Mouse (Mus musculus) midbrain, embryonic 15.5 days (tissue): ENCODE measurements around the gene Ankrd35. TPM values are rescaled to one million over a fixed set of nuclear protein-coding genes. Genes with fewer than 3 reads are reported as not detected.

ENCODE experiments used
- ATAC-seq: fragments of 200-750 bp; cut with Nextera tagmentation; replicated peaks from 2 replicates; pipeline ENCODE4 v1.8.0; 2017; ENCODE audit warnings: moderate TSS enrichment
- H3K27ac ChIP-seq: fragments of 300-500 bp; sonication (generic); 2 replicates; pipeline ENCODE4 v1.5.1; 2015; ENCODE audit warnings: mild to moderate bottlenecking, inconsistent platforms
- H3K27me3 ChIP-seq: fragments of 300-500 bp; sonication (generic); replicated peaks from 2 replicates; pipeline ENCODE4 v1.6.1; 2015; ENCODE audit warnings: inconsistent platforms
- H3K36me3 ChIP-seq: fragments of 300-500 bp; sonication (generic); replicated peaks from 2 replicates; pipeline ENCODE4 v1.6.1; 2015; ENCODE audit warnings: inconsistent platforms
- H3K4me1 ChIP-seq: fragments of 300-500 bp; sonication (generic); 2 replicates; pipeline ENCODE4 v1.6.1; 2015; ENCODE audit warnings: inconsistent platforms
- H3K4me2 ChIP-seq: fragments of 300-500 bp; sonication (generic); 2 replicates; pipeline ENCODE4 v1.6.1; 2015; ENCODE audit warnings: inconsistent platforms, mild to moderate bottlenecking, moderate library complexity
- H3K4me3 ChIP-seq: fragments of 300-500 bp; sonication (generic); 2 replicates; pipeline ENCODE4 v1.5.1; 2015; ENCODE audit warnings: mild to moderate bottlenecking, inconsistent platforms
- H3K9ac ChIP-seq: fragments of 300-500 bp; sonication (generic); 2 replicates; pipeline ENCODE4 v1.6.1; 2015; ENCODE audit warnings: mild to moderate bottlenecking, inconsistent platforms
- H3K9me3 ChIP-seq: fragments of 300-500 bp; sonication (generic); 2 replicates; pipeline ENCODE4 v1.6.1; 2016; ENCODE audit warnings: inconsistent platforms
- WGBS: fragments of 180-500 bp; shearing (Covaris S2); methylation state at CpG from one replicate; pipeline ENCODE4 v1.1.7; 2015; ENCODE audit warnings: mixed read lengths; 5-methylcytosine and 5-hydroxymethylcytosine counted together
- polyA plus RNA-seq: library from polyadenylated mRNA; unstranded; fragments of >200 nt; fragmentation: Nextera tagmentation; extraction: Ambion mirVana; gene quantifications from 2 replicates; pipeline ENCODE4 v1.2.1, GENCODE M21; 2015

The Ankrd35 gene
- polyA plus RNA-seq, result 2.1 TPM in 2 replicates

DNA sequence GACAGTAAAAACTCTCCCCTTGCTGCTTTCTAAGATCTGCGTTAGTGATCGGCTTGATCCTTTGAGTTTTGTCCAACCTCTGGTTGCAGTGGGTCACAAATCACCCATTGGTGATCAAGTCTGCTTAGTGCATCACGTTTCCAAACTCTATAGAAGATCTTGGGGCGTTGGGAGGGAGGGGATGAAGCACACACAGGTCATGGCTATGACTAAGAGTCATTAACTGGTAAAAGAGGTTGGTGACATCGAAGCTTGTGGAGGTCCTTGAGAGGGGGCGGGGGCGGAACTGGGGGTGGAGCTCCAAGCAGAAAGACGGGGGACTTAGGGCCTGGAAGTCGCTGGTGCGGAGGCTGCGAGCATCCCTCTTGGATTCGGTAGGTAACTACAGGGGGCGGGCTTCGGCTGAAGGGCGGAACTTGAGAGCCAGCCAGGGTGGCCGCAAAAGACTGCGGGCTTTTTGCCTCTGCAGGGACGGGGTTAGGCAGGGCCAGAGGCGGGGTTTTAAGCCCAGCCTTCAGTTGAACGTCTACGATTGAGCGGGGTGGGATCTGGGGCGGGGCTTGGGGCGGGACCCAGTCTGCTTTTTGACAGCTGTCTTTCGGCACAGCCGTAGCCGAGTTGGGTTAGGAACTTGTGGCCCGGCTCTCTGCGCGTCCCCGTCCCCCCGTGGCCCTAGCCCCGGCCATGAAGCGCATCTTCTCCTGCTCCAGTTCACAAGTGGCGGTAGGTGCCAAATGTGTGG lies at the start of gene Ankrd35:
TSS of gene Ankrd35 (plus strand) at position 405 of the 742 bp plus-strand sequence.
- ATAC-seq, result peak; percentile 94
- H3K36me3 ChIP-seq, result no peaks in the 10 kb centered on the region
- peaks cover 5% of the 10 kb centered on the region; the same call in 1 of the 2 replicates for H3K4me1 ChIP-seq
- peak within 1 kb of the TSS; percentile 47 for H3K4me3 ChIP-seq
- peaks cover 2% of the 10 kb centered on the region; the same call in 1 of the 2 replicates for H3K27me3 ChIP-seq
- 5% methylated on average over 35 of the region's 35 CpGs for WGBS
- no peak within 1 kb of the TSS for H3K27ac ChIP-seq
- H3K9me3 ChIP-seq, result no peaks in the 10 kb centered on the region
- H3K4me2 ChIP-seq, result peak within 1 kb of the TSS; percentile 58
- H3K9ac ChIP-seq, result peak within 1 kb of the TSS; percentile 34

DNA sequence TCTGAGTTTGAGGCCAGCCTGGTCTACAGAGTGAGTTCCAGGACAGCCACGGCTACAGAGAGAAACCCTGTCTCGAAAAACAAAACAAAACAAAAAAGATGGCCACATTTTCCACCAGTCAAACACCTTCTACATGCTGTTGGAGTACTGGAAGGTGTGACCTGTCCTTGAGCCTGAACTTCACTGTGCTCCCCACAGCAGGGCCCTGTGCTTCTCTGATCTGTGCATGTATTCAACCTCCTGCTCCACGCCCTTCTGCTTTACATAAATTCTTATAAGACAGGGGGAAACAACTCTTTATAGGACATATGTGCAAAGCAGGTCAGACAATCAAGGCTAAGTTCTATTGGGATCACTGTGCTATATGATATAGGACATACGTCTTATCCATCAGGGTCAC lies 46.7 kb upstream of the Ankrd35 start:
- H3K4me3 ChIP-seq, result no peak overlapping the region
- ATAC-seq, result no peak
- H3K4me2 ChIP-seq, result no peak overlapping the region
- no peak overlapping the region for H3K27ac ChIP-seq
- H3K9me3 ChIP-seq, result no peaks in the 10 kb centered on the region
- H3K9ac ChIP-seq, result no peak overlapping the region
- 95% methylated on average over 4 of the region's 4 CpGs for WGBS
- peaks cover 30% of the 10 kb centered on the region for H3K36me3 ChIP-seq
- H3K27me3 ChIP-seq, result no peaks in the 10 kb centered on the region
- no peaks in the 10 kb centered on the region for H3K4me1 ChIP-seq

- Histone ChIP-seq H3K27ac (peak within 1 kb of the TSS; percentile 79), H3K9me3 (no peaks in the 10 kb centered on the region), H3K27me3 (no peaks in the 10 kb centered on the region), H3K4me2 (peak within 1 kb of the TSS; percentile 70), H3K9ac (peak within 1 kb of the TSS; percentile 64), H3K36me3 (peaks cover 7% of the 10 kb centered on the region; the same call in 1 of the 2 replicates), H3K4me3 (peak within 1 kb of the TSS; percentile 73), H3K4me1 (peaks cover 20% of the 10 kb centered on the region)
- WGBS, result under 1% methylated on average over 48 of the region's 48 CpGs
- ATAC-seq, result peak; percentile 96
Observed at GRCm38 (mm10) chr3:96629729-96630600, 40.0 kb upstream of the Ankrd35 start, which contains the start of gene Rbm8a. Rbm8a (plus strand) TSS chr3:96629933.

GRCm38 (mm10) chr3:96632058-96632457 lies 37.9 kb upstream of the Ankrd35 start:
- no peak overlapping the region for H3K9ac ChIP-seq
- H3K27ac ChIP-seq, result no peak overlapping the region
- no peaks in the 10 kb centered on the region for H3K27me3 ChIP-seq
- peaks cover 5% of the 10 kb centered on the region; the same call in 1 of the 2 replicates for H3K36me3 ChIP-seq
- no peak overlapping the region for H3K4me3 ChIP-seq
- no peak for ATAC-seq
- no peaks in the 10 kb centered on the region for H3K9me3 ChIP-seq
- no peak overlapping the region for H3K4me2 ChIP-seq
- peaks cover 34% of the 10 kb centered on the region for H3K4me1 ChIP-seq

- H3K4me1 ChIP-seq, result peaks cover 37% of the 10 kb centered on the region
- no peak overlapping the region for H3K27ac ChIP-seq
- no peaks in the 10 kb centered on the region for H3K27me3 ChIP-seq
- H3K9me3 ChIP-seq, result no peaks in the 10 kb centered on the region
- peaks cover 13% of the 10 kb centered on the region for H3K36me3 ChIP-seq
- WGBS, result 83% methylated on average over 1 of the region's 1 CpGs
- no peak overlapping the region for H3K4me3 ChIP-seq
- no peak overlapping the region for H3K9ac ChIP-seq
- no peak overlapping the region for H3K4me2 ChIP-seq
- no peak for ATAC-seq
Observed at GRCm38 (mm10) chr3:96634015-96634414, 35.9 kb upstream of the Ankrd35 start.

GRCm38 (mm10) chr3:96634928-96635879 lies 34.7 kb upstream of the Ankrd35 start, which contains the start of the genes Pex11b and Gm42957:
Pex11b (plus strand) TSS chr3:96635376.
Gm42957 (plus strand) TSS chr3:96635474.
- 1% methylated on average over 60 of the region's 60 CpGs for WGBS
- Histone ChIP-seq H3K27ac (peak within 1 kb of the TSS; percentile 85), H3K36me3 (peaks cover 22% of the 10 kb centered on the region), H3K9me3 (no peaks in the 10 kb centered on the region), H3K4me2 (peak within 1 kb of the TSS; percentile 91), H3K27me3 (no peaks in the 10 kb centered on the region), H3K9ac (peak within 1 kb of the TSS; percentile 91), H3K4me3 (peak within 1 kb of the TSS; percentile 91), H3K4me1 (peaks cover 33% of the 10 kb centered on the region)
- ATAC-seq, result peak; percentile 88

DNA sequence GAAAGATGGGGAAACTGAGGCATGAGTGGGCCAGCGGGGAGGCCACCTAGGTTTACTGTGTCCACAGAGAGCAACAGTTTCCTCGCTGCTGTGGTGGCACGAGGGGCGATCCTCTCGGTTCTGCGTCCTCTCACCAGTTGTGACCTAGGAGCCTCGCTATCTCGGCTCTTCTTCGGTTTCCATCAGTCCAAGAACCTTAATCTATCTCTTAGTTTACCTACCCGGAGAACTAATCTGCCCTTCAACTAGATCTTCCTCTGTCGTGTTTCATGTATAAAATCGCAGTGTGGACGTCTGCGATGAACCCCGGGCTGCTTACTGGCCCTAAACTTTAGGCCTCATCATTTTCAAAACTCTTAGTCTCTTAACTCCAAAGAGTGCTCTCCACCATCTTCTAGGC lies 34.0 kb upstream of the Ankrd35 start:
- Histone ChIP-seq H3K9me3 (no peaks in the 10 kb centered on the region), H3K27ac (peak overlapping the region; percentile 85), H3K36me3 (peaks cover 23% of the 10 kb centered on the region), H3K27me3 (no peaks in the 10 kb centered on the region), H3K4me2 (peak overlapping the region; percentile 91), H3K9ac (peak overlapping the region; percentile 91), H3K4me3 (peak overlapping the region; percentile 91), H3K4me1 (peaks cover 29% of the 10 kb centered on the region)
- 10% methylated on average over 15 of the region's 15 CpGs for WGBS
- ATAC-seq, result no peak; the same call in 1 of the 2 replicates

DNA sequence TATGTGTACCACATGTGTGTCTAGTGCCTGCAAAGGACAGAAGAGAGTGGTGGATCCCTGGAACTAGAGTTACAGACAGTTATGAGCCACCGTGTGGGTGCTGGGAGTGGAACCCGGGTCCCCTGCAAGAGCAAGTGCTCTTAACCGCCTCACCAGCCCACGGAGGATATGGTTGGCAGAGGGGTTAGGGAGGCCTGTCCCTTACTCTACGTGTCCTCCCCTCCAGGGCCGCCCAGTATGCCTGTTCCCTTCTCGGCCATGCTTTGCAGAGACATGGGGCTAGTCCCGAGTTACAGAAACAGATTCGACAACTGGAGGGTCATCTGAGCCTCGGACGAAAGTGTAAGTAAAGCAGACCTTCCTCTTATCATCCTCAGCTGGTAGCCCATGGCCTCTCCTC lies 33.5 kb upstream of the Ankrd35 start:
- peak overlapping the region; percentile 91 for H3K4me3 ChIP-seq
- 70% methylated on average over 11 of the region's 11 CpGs for WGBS
- peaks cover 23% of the 10 kb centered on the region for H3K4me1 ChIP-seq
- H3K4me2 ChIP-seq, result peak overlapping the region; percentile 91
- H3K27me3 ChIP-seq, result no peaks in the 10 kb centered on the region
- ATAC-seq, result no peak
- H3K9me3 ChIP-seq, result no peaks in the 10 kb centered on the region
- H3K27ac ChIP-seq, result no peak overlapping the region
- H3K9ac ChIP-seq, result no peak overlapping the region
- H3K36me3 ChIP-seq, result peaks cover 23% of the 10 kb centered on the region

DNA sequence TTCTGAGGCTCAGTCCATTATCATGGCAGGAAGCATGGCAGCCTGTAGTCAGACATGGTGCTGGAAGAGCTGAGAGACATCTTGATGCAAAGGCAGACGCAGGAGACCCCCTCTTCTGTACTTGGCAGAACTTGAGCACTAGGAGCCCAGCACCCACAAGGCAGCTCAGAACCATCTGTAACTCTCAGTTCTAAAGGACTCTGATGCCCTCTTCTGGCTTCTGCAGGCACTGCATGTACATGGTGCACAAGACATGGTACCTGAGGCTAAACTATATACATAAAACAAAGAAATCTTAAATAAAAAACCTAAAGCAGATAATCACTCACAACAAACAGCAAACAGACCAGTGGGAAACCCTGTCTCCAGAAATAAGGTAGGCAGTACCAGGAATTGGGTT lies 30.7 kb upstream of the Ankrd35 start:
- H3K9ac ChIP-seq, result no peak overlapping the region
- H3K4me1 ChIP-seq, result peaks cover 23% of the 10 kb centered on the region
- H3K36me3 ChIP-seq, result peaks cover 24% of the 10 kb centered on the region
- no peak overlapping the region for H3K4me2 ChIP-seq
- no peak overlapping the region for H3K4me3 ChIP-seq
- no peaks in the 10 kb centered on the region for H3K27me3 ChIP-seq
- H3K27ac ChIP-seq, result no peak overlapping the region
- ATAC-seq, result no peak
- no peaks in the 10 kb centered on the region for H3K9me3 ChIP-seq
- WGBS, result 70% methylated on average over 1 of the region's 1 CpGs

DNA sequence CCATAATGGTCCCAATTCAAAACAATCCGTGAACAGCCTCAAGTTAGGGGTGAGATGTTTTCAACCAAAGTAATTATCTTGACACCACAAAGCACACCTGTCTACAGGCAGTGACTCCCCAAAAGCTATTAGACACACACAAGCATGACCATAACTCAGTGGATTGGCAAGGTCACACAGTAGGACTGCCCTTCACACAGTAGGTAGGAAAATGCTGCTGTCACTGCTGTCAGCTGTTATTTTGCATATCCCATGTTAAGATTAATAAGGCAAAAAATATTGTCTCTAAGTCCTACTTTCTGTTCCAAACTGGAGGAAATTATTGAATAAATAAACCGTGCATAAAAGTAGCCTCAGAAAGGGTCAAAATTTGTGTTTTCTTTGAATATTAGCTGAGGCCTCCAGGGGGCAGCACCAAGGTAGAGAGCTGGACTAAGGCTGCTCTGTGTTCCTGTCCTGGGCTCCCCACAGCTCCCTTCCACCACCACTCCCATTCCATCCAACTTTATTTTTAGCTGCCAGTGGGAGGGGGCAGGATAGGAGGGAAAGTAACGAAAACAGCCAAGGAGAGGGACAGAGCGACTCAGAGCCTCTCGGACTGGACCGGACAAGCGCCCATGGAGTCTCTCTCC lies 24.8 kb upstream of the Ankrd35 start, which contains the start of gene Itga10:
TSS of gene Itga10 (plus strand) at position 567 of the 632 bp plus-strand sequence.
- H3K4me1 ChIP-seq, result no peaks in the 10 kb centered on the region
- 63% methylated on average over 7 of the region's 7 CpGs for WGBS
- H3K27ac ChIP-seq, result no peak within 1 kb of the TSS
- peaks cover 14% of the 10 kb centered on the region for H3K36me3 ChIP-seq
- H3K4me3 ChIP-seq, result no peak within 1 kb of the TSS
- no peak within 1 kb of the TSS for H3K9ac ChIP-seq
- H3K9me3 ChIP-seq, result no peaks in the 10 kb centered on the region
- H3K4me2 ChIP-seq, result no peak within 1 kb of the TSS
- no peak for ATAC-seq
- H3K27me3 ChIP-seq, result no peaks in the 10 kb centered on the region

DNA sequence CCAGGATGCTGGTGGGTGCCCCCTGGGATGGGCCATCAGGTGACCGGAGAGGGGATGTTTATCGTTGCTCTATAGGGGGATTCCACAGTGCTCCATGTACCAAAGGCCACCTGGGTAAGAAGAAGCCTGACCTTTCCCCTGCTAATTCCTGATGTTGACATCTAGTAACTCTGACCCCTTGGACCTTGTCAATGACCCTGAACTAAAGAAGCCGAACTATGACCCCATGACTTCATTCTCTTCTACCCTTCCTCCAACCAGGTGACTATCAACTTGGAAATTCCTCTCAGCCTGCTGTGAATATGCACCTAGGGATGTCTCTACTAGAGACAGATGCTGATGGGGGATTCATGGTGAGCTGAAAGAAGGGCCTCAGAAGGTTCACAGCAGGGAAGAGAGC lies 22.6 kb upstream of the Ankrd35 start:
- Histone ChIP-seq H3K27me3 (no peaks in the 10 kb centered on the region), H3K36me3 (peaks cover 12% of the 10 kb centered on the region), H3K4me2 (no peak overlapping the region), H3K27ac (no peak overlapping the region), H3K9me3 (no peaks in the 10 kb centered on the region), H3K4me3 (no peak overlapping the region), H3K4me1 (no peaks in the 10 kb centered on the region), H3K9ac (no peak overlapping the region)
- ATAC-seq, result no peak
- 83% methylated on average over 3 of the region's 3 CpGs for WGBS
